Mouse (Mus musculus) forebrain, postnatal 0 days (tissue): ENCODE measurements around the gene Kif24. TPM values are rescaled to one million over a fixed set of nuclear protein-coding genes. Genes with fewer than 3 reads are reported as not detected.

Source experiments
- ATAC-seq: fragments of 200-750 bp; cut with Nextera tagmentation; 2 replicates; pipeline ENCODE4 v1.8.0; 2017; ENCODE audit warnings: mild to moderate bottlenecking, moderate library complexity
- DNase-seq: peaks from one replicate; pipeline ENCODE4 v3.0.0-alpha.2; 2015
- H3K27ac ChIP-seq: fragments of 300-500 bp; sonication (generic); 2 replicates; pipeline ENCODE4 v1.5.1; 2014; ENCODE audit warnings: low read depth, mild to moderate bottlenecking, antibody characterized with exemption, low read length, moderate library complexity, mixed read lengths
- H3K27me3 ChIP-seq: fragments of 300-500 bp; sonication (generic); 2 replicates; pipeline ENCODE4 v1.6.1; 2014; ENCODE audit warnings: mild to moderate bottlenecking, low read length, mixed read lengths; ENCODE audit not compliant: insufficient read depth
- H3K36me3 ChIP-seq: fragments of 300-500 bp; sonication (generic); 2 replicates; pipeline ENCODE4 v1.6.1; 2014; ENCODE audit warnings: mild to moderate bottlenecking, moderate library complexity; ENCODE audit not compliant: insufficient read depth
- H3K4me1 ChIP-seq: fragments of 300-500 bp; sonication (generic); 2 replicates; pipeline ENCODE4 v1.6.1; 2014; ENCODE audit warnings: antibody characterized with exemption; ENCODE audit not compliant: insufficient read depth
- H3K4me2 ChIP-seq: fragments of 300-500 bp; sonication (generic); 2 replicates; pipeline ENCODE4 v1.6.1; 2014; ENCODE audit warnings: low read depth, mild to moderate bottlenecking, moderate library complexity
- H3K4me3 ChIP-seq: fragments of 300-500 bp; sonication (generic); 2 replicates; pipeline ENCODE4 v1.5.1; 2014; ENCODE audit warnings: low read depth, low read length, mixed read lengths
- H3K9ac ChIP-seq: fragments of 300-500 bp; sonication (generic); 2 replicates; pipeline ENCODE4 v1.6.1; 2014; ENCODE audit warnings: mild to moderate bottlenecking
- H3K9me3 ChIP-seq: fragments of 300-500 bp; sonication (generic); 2 replicates; pipeline ENCODE4 v1.6.1; 2016; ENCODE audit warnings: low read length
- CTCF ChIP-seq: sonication (generic); IDR thresholded peaks from 2 replicates; pipeline ENCODE4 v1.5.1; 2016; ENCODE audit warnings: antibody characterized with exemption, control low read depth, low read depth
- WGBS: fragments of 180-500 bp; shearing (Covaris S2); extraction: QIAGEN DNeasy Blood & Tissue Kit; methylation state at CpG from one replicate; pipeline ENCODE4 v1.1.7; 2014; 5-methylcytosine and 5-hydroxymethylcytosine counted together
- polyA plus RNA-seq: library from polyadenylated mRNA; unstranded; fragments of >200 nt; fragmentation: Nextera tagmentation; extraction: Ambion mirVana; gene quantifications from 2 replicates; pipeline ENCODE4 v1.2.1, GENCODE M21; 2015
- total RNA-seq: library from RNA; depleted of rRNA; stranded (reverse); fragments of >200 nt; gene quantifications from 2 replicates; pipeline ENCODE4 v1.2.3, GENCODE M21; 2014

Kif24 gene
- total and polyA plus RNA-seq, 2 experiments from 2014 or later: 1.8 to 4.2 TPM

GRCm38 (mm10) chr4:41460690-41461089, 4.0 kb downstream of the Kif24 start:
- no peak for ATAC-seq
- Histone ChIP-seq H3K9ac (no peak overlapping the region), H3K4me1 (peaks cover 5% of the 10 kb centered on the region; the same call in 1 of the 2 replicates), H3K4me3 (no peak overlapping the region), H3K27ac (no peak overlapping the region), H3K4me2 (no peak overlapping the region), H3K27me3 (no peaks in the 10 kb centered on the region), H3K36me3 (no peaks in the 10 kb centered on the region), H3K9me3 (no peaks in the 10 kb centered on the region)
- DNase-seq: no peak
- WGBS: 93% methylated on average over 1 of the region's 1 CpGs
- no peak for TF ChIP-seq CTCF

GRCm38 (mm10) chr4:41447595-41447994, 17.1 kb downstream of the Kif24 start:
- DNase-seq: no peak
- Histone ChIP-seq H3K4me1 (no peaks in the 10 kb centered on the region), H3K27me3 (no peaks in the 10 kb centered on the region), H3K9ac (no peak overlapping the region), H3K9me3 (no peaks in the 10 kb centered on the region), H3K4me3 (no peak overlapping the region), H3K27ac (no peak overlapping the region), H3K36me3 (no peaks in the 10 kb centered on the region), H3K4me2 (no peak overlapping the region)
- ATAC-seq: no peak
- no peak for TF ChIP-seq CTCF
- WGBS: 94% methylated on average over 3 of the region's 3 CpGs

- H3K36me3 ChIP-seq: no peaks in the 10 kb centered on the region
- H3K27me3 ChIP-seq: no peaks in the 10 kb centered on the region
- no peak overlapping the region for H3K27ac ChIP-seq
- H3K9ac ChIP-seq: no peak overlapping the region
- H3K4me3 ChIP-seq: no peak overlapping the region
- H3K9me3 ChIP-seq: no peaks in the 10 kb centered on the region
- H3K4me1 ChIP-seq: no peaks in the 10 kb centered on the region
- no peak for TF ChIP-seq CTCF
- 79% methylated on average over 4 of the region's 4 CpGs for WGBS
- ATAC-seq: no peak
- no peak overlapping the region for H3K4me2 ChIP-seq
- DNase-seq: no peak
These were observed 21.8 kb downstream of the Kif24 start for GRCm38 (mm10) chr4:41442790-41443302.

- Histone ChIP-seq H3K4me3 (no peak overlapping the region), H3K4me1 (no peaks in the 10 kb centered on the region), H3K9me3 (no peaks in the 10 kb centered on the region), H3K9ac (no peak overlapping the region), H3K4me2 (no peak overlapping the region), H3K36me3 (no peaks in the 10 kb centered on the region), H3K27me3 (no peaks in the 10 kb centered on the region), H3K27ac (no peak overlapping the region)
- no peak for TF ChIP-seq CTCF
- DNase-seq: no peak
- no peak for ATAC-seq
- WGBS: 81% methylated on average over 5 of the region's 5 CpGs
These were observed 25.8 kb downstream of the Kif24 start for GRCm38 (mm10) chr4:41438931-41439330.

GRCm38 (mm10) chr4:41416966-41417365, 47.7 kb downstream of the Kif24 start:
- no peaks in the 10 kb centered on the region for H3K4me1 ChIP-seq
- no peak for TF ChIP-seq CTCF
- H3K4me2 ChIP-seq: no peak overlapping the region
- no peak overlapping the region for H3K27ac ChIP-seq
- DNase-seq: no peak
- H3K9ac ChIP-seq: no peak overlapping the region
- no peaks in the 10 kb centered on the region for H3K9me3 ChIP-seq
- no peak overlapping the region for H3K4me3 ChIP-seq
- ATAC-seq: no peak
- H3K27me3 ChIP-seq: no peaks in the 10 kb centered on the region
- no peaks in the 10 kb centered on the region for H3K36me3 ChIP-seq

- H3K27ac ChIP-seq: no peak overlapping the region
- H3K36me3 ChIP-seq: no peaks in the 10 kb centered on the region
- H3K4me2 ChIP-seq: no peak overlapping the region
- no peaks in the 10 kb centered on the region for H3K27me3 ChIP-seq
- no peaks in the 10 kb centered on the region for H3K4me1 ChIP-seq
- ATAC-seq (no peak), DNase-seq (no peak)
- 71% methylated on average over 1 of the region's 1 CpGs for WGBS
- H3K9ac ChIP-seq: no peak overlapping the region
- no peak overlapping the region for H3K4me3 ChIP-seq
- H3K9me3 ChIP-seq: no peaks in the 10 kb centered on the region
- TF ChIP-seq CTCF: no peak
These were observed 55.3 kb downstream of the Kif24 start for GRCm38 (mm10) chr4:41409341-41409740.

GRCm38 (mm10) chr4:41407353-41407752, 57.3 kb downstream of the Kif24 start:
- Histone ChIP-seq H3K4me2 (no peak overlapping the region), H3K27me3 (no peaks in the 10 kb centered on the region), H3K4me3 (no peak overlapping the region), H3K27ac (no peak overlapping the region), H3K9me3 (no peaks in the 10 kb centered on the region), H3K36me3 (no peaks in the 10 kb centered on the region), H3K4me1 (no peaks in the 10 kb centered on the region), H3K9ac (no peak overlapping the region)
- WGBS: 99% methylated on average over 2 of the region's 2 CpGs
- DNase-seq: no peak
- ATAC-seq: no peak
- TF ChIP-seq CTCF: no peak
